Mouse (Mus musculus): ENCODE data around the gene Adarb2. TPM values are rescaled to one million over a fixed set of nuclear protein-coding genes. Genes with fewer than 3 reads are reported as not detected.

The Adarb2 gene
- polyA plus RNA-seq, 1 experiment from 2014 or later: 0.35 TPM

DNA sequence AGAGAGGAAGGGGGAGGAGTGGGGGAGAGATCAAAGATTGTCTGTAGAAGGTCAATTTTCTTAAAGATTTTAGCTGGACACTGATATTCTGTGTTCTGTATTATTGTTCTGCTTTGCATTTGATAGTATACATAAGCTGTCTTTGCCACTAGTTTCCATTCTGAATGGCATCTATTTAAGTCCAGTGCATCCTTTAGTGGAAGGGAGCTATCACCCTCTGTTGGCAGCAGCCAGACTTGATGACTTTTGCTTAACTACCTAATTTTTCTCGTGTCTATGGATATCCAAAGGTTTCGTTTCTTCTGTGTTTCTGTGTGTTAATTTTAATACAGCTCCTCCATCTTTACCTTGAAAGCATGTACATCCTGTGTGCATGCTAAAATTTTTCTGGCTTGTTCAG is 419.6 kb downstream of the Adarb2 start:
- Histone ChIP-seq H3K4me2 (replicated peaks) (no peak overlapping the region), H3K9ac (no peak overlapping the region), H3K27me3 (replicated peaks) (no peaks in the 10 kb centered on the region), H3K4me3 (replicated peaks) (no peak overlapping the region), H3K9me3 (no peaks in the 10 kb centered on the region), H3K4me1 (replicated peaks) (no peaks in the 10 kb centered on the region), H3K36me3 (no peaks in the 10 kb centered on the region), H3K27ac (no peak overlapping the region)
- 89% methylated on average over 2 of the region's 2 CpGs for WGBS
- no peak for ATAC-seq

DNA sequence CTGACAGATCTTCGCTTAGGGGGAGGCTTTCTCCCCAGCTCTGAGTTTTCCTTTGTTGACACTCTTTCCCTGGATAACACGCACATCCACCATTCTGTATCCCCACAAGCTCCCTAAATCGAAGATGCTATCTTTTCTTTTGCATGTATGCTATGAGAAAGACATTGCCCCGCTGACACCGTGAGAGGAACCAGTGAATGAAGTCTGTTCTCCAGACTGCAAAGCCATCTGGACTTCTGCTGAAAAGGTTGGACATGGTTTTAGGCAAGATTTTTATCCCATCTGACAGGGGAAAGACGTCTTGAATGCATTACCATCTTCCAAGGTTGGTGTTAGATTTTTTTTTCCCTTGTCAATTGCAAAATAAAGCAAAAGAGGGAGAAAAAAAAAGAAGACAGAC is 426.9 kb downstream of the Adarb2 start:
- H3K4me1 ChIP-seq (replicated peaks): no peaks in the 10 kb centered on the region
- ATAC-seq: no peak
- H3K9ac ChIP-seq: no peak overlapping the region
- WGBS: 86% methylated on average over 6 of the region's 6 CpGs
- no peaks in the 10 kb centered on the region for H3K9me3 ChIP-seq
- H3K4me3 ChIP-seq (replicated peaks): no peak overlapping the region
- no peak overlapping the region for H3K27ac ChIP-seq
- H3K27me3 ChIP-seq (replicated peaks): no peaks in the 10 kb centered on the region
- H3K36me3 ChIP-seq: no peaks in the 10 kb centered on the region
- no peak overlapping the region for H3K4me2 ChIP-seq (replicated peaks)

DNA sequence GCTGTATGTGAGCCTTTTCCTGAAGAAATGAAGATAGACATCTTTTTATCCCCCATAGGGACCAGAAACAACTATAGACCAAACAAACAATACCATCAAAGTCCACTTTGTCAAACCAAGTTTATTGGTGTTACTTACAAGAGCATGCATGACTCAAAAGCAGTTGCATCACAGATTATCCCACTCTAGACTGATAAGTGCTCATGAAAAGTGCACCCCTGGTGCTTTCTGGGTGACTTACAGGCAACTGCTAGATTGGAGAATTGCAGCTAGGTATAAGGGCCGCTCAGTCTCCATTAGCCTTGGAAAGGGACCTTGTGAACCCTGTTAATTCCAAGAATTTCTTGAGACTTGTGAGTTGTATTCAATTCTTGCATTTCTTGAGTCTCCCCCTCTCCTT is 429.0 kb downstream of the Adarb2 start:
- no peaks in the 10 kb centered on the region for H3K4me1 ChIP-seq (replicated peaks)
- no peak overlapping the region for H3K27ac ChIP-seq
- H3K9me3 ChIP-seq: no peaks in the 10 kb centered on the region
- no peak overlapping the region for H3K9ac ChIP-seq
- ATAC-seq: no peak
- 89% methylated on average over 1 of the region's 1 CpGs for WGBS
- H3K4me2 ChIP-seq (replicated peaks): no peak overlapping the region
- no peaks in the 10 kb centered on the region for H3K27me3 ChIP-seq (replicated peaks)
- H3K36me3 ChIP-seq: no peaks in the 10 kb centered on the region
- H3K4me3 ChIP-seq (replicated peaks): no peak overlapping the region

DNA sequence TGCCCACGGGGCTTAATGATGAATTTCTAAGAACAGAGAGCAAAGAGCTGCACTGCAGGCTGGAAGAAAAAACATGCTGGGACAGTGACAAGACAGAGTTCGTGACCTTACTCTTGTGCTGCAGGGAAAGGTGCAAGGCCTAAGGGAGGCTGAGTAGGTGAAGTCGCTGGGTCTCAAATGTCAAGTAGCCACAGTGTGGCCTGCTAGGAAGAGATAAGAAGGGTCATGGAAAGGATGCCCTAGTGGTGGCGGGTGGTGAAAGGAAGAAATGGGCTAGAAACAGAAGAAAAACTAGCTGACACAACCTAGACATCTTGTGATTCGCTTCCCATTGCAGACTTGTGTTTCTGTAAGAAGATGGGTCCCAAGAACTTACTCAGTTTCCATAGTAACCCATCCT is 429.4 kb downstream of the Adarb2 start:
- Histone ChIP-seq H3K4me3 (replicated peaks) (no peak overlapping the region), H3K4me2 (replicated peaks) (no peak overlapping the region), H3K36me3 (no peaks in the 10 kb centered on the region), H3K9me3 (no peaks in the 10 kb centered on the region), H3K9ac (no peak overlapping the region), H3K27me3 (replicated peaks) (no peaks in the 10 kb centered on the region), H3K27ac (no peak overlapping the region), H3K4me1 (replicated peaks) (no peaks in the 10 kb centered on the region)
- 73% methylated on average over 5 of the region's 5 CpGs for WGBS
- no peak for ATAC-seq

DNA sequence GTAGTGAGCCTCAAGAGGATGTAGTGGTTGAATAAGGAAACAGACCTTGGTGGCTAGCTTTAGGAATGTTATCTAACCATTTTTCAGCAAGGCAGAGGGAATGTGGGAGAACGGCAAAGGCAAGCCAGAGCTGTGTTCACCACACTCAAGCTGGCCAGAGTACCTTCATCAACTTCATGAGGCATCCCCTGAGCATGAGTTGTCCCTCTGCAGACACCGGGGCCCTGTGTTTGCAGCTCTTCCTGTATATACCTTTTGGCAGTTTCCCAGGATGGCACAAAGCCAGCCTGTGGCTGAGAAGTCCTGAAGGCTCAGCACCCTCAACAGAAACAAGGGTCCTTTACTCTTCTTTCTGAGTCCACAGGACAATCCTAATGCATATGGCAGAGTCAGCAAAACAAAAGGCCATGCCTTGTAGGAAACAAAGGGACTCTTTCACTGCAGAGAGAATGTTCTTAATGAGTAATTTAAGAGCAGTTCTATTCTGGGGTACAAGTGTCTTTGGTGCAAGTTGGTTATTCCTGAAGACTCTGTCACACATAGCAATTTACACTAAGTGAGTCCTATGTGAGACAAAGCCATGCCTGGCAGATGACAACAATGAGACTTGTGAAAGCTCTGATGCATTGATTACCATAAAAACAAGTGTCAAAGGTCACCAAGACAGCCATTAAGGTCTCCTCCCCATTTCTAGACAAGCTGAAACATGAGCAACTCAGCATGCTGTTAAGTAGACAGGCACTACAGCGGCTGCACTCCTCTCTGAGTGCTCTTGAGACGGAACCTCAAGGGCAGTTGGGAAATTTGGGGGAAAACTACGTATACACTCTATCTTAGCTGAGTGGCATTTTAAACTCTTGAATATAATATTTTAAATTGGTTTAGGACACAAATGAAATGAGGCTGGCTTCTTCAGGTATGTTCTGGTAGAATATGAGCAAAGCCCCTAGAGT is 431.0 kb downstream of the Adarb2 start:
- Histone ChIP-seq H3K27ac (no peak overlapping the region), H3K9ac (no peak overlapping the region), H3K27me3 (replicated peaks) (no peaks in the 10 kb centered on the region), H3K36me3 (no peaks in the 10 kb centered on the region), H3K9me3 (no peaks in the 10 kb centered on the region), H3K4me3 (replicated peaks) (no peak overlapping the region), H3K4me2 (replicated peaks) (no peak overlapping the region), H3K4me1 (replicated peaks) (no peaks in the 10 kb centered on the region)
- ATAC-seq: no peak
- WGBS: 73% methylated on average over 5 of the region's 5 CpGs

DNA sequence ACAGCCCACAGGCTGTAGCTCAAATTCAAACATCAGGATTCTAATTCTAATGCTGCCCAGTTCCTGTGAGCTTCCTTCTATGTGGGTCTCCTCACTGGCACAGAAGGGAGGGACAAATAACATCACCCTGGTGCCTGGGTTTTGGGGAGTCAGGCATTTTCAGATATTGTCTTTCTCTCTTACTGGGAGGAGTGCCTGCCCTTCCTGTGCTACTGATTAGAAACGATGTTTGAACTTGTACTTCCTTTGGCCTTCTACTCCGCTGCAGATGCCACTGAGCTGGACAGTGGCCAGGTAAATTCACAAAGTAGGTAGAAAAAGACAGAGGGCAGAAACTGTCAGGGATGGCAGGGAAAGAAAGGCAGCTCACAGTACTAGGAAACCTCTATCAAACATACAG is 439.4 kb downstream of the Adarb2 start:
- WGBS: 58% methylated on average over 2 of the region's 2 CpGs
- no peak overlapping the region for H3K27ac ChIP-seq
- no peak overlapping the region for H3K4me3 ChIP-seq (replicated peaks)
- H3K27me3 ChIP-seq (replicated peaks): no peaks in the 10 kb centered on the region
- H3K9me3 ChIP-seq: no peaks in the 10 kb centered on the region
- no peak overlapping the region for H3K9ac ChIP-seq
- ATAC-seq: no peak
- H3K4me1 ChIP-seq (replicated peaks): no peaks in the 10 kb centered on the region
- H3K36me3 ChIP-seq: no peaks in the 10 kb centered on the region
- no peak overlapping the region for H3K4me2 ChIP-seq (replicated peaks)

DNA sequence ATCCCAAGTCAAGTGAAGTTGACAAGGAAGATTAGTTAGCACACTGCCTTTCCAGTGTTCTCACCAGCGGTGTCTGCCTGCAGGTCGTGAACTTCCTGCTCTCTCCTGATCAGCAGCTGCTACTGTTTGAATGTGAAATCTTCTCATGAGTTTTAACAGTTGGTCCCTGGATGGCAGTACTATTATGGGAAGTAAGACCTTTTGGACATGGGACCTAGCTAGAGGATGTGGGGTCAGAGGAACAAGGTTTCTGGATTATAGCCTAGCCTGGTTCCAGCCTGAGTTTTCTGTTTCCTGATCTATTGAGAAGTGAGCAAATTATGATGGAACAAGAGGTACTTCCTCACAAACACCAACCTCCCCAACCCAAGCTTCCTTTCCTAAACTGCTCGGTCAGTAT is 441.3 kb downstream of the Adarb2 start:
- no peak overlapping the region for H3K4me3 ChIP-seq (replicated peaks)
- H3K4me2 ChIP-seq (replicated peaks): no peak overlapping the region
- H3K27me3 ChIP-seq (replicated peaks): no peaks in the 10 kb centered on the region
- 62% methylated on average over 3 of the region's 3 CpGs for WGBS
- H3K36me3 ChIP-seq: no peaks in the 10 kb centered on the region
- H3K9me3 ChIP-seq: no peaks in the 10 kb centered on the region
- no peaks in the 10 kb centered on the region for H3K4me1 ChIP-seq (replicated peaks)
- H3K27ac ChIP-seq: no peak overlapping the region
- ATAC-seq: no peak
- H3K9ac ChIP-seq: no peak overlapping the region

DNA sequence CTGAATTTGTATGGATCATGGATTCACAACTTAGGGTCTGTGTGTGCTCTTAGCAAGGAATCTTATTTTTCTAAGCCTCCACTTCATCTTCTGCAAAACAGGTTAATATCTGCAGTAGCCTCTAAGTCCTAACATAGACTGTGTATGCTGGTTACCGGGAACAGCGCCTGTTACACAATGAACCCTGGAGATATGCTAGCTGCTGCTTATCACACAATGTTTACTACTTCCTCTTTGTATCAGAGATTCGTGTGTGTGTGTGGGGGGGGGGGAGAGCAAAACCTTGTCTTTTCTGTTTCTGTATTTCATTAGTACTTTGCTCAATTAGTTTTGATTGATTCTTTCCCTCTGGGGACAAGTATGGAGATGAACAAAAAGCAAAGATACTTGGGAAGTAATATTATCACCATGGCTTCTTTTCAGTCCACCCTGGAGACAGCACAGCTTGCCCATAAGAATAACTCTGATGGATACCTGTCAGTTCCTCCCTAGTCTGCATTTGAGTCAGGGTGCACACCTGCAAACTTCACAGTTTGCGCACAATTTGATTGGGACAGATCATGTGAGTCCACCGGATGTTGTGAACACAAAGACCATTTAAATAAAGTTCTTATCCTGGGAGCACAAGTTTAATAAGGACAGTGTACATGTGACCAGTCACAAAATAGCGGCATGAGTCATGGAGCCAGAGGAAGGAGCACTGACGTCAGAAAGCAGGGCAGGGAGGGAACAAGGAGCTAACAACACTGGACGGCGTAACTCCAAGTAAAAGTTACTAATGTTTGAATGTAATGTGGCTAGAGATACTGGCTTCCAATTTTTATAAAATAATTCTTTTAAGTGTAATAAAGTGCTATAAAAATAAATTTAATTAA is 442.4 kb downstream of the Adarb2 start:
- peak; percentile 47; the same call in 1 of the 2 replicates for ATAC-seq

DNA sequence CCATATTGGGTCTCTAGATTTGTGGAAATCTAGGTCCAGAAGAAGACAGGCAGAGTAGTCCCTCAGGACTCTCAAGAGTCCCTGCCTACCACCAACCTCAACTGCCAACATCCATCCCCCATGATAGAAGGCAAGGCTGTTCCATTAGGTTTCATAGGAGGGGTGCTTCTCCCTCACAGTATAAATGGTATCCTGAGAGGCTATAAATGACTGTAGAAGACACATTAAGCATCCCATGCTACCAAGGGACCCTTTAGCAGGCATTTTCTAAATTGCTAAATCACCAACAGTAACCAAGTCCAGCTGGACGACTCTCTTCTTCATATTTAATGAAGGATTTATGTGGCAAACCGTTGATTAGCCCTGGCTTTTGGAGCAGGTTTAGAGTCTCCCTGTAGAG is 446.6 kb downstream of the Adarb2 start:
- 66% methylated on average over 2 of the region's 2 CpGs for WGBS

More for the DNA sequence above, 442.4 kb downstream of the Adarb2 start:
- Histone ChIP-seq H3K9ac (no peak overlapping the region), H3K36me3 (no peaks in the 10 kb centered on the region), H3K9me3 (no peaks in the 10 kb centered on the region), H3K4me3 (replicated peaks) (no peak overlapping the region), H3K27ac (no peak overlapping the region), H3K4me1 (replicated peaks) (no peaks in the 10 kb centered on the region), H3K27me3 (replicated peaks) (no peaks in the 10 kb centered on the region), H3K4me2 (replicated peaks) (no peak overlapping the region)
- 71% methylated on average over 9 of the region's 9 CpGs for WGBS

DNA sequence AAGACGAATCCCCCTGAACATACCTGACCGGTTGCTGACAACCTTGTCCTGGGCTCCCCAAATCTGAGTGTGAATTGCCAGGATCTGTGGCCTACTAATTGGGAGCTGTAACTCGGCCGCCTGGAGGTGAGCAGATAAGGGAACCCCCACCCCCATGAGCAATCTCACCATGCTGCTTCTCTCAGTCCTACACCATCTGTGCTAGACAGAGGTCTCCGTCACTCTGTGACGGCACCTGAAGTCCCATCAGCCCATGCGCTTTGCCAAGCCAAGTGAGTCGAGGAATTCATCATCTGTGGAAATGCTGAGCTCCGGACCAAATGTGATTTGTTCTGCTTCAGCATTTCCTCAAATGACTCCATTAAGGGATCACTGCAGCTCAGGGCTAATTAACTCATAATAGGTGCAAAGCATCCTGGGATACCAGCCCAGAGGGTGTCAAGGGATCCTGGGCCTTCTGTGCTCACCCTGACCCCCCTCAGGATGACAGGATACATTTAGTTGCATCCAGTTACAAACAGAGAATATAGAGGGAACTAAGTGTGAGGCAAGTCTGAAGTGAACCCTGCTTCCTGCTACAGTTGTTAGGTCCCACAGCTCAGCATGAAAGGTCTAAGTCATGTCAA is 462.1 kb downstream of the Adarb2 start:
- Histone ChIP-seq H3K36me3 (no peaks in the 10 kb centered on the region), H3K27ac (no peak overlapping the region), H3K4me2 (replicated peaks) (no peak overlapping the region), H3K4me1 (replicated peaks) (no peaks in the 10 kb centered on the region), H3K9ac (no peak overlapping the region), H3K9me3 (no peaks in the 10 kb centered on the region), H3K27me3 (replicated peaks) (no peaks in the 10 kb centered on the region), H3K4me3 (replicated peaks) (no peak overlapping the region)
- WGBS: 93% methylated on average over 9 of the region's 9 CpGs
- ATAC-seq: no peak

More for the DNA sequence above, 446.6 kb downstream of the Adarb2 start:
- Histone ChIP-seq H3K9me3 (no peaks in the 10 kb centered on the region), H3K36me3 (no peaks in the 10 kb centered on the region), H3K4me2 (replicated peaks) (no peak overlapping the region), H3K9ac (no peak overlapping the region), H3K27ac (no peak overlapping the region), H3K4me1 (replicated peaks) (no peaks in the 10 kb centered on the region), H3K4me3 (replicated peaks) (no peak overlapping the region), H3K27me3 (replicated peaks) (no peaks in the 10 kb centered on the region)
- no peak for ATAC-seq

DNA sequence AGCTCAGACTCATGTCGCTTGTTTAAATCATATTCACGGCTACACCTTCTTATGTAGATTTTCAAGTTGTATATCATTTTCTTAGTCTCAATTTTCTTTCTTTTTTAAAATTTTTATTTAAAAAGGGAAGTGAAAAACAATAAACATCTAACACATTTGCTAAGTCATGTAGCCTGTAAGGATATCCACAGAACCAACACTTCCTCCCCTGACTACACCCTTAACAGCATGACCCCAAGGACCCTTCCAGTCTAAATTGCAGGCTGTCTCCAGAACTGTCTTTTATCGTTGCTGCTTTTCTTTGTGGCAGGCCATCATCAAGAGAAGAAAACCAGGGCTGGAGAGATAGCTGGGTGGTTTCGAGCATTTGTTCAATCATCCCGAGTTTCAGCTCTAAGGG is 474.5 kb downstream of the Adarb2 start:
- no peak overlapping the region for H3K27ac ChIP-seq
- no peak overlapping the region for H3K9ac ChIP-seq
- no peak overlapping the region for H3K4me3 ChIP-seq (replicated peaks)
- H3K4me1 ChIP-seq (replicated peaks): no peaks in the 10 kb centered on the region
- no peak for ATAC-seq
- no peak overlapping the region for H3K4me2 ChIP-seq (replicated peaks)
- H3K27me3 ChIP-seq (replicated peaks): no peaks in the 10 kb centered on the region
- H3K9me3 ChIP-seq: no peaks in the 10 kb centered on the region
- no peaks in the 10 kb centered on the region for H3K36me3 ChIP-seq
- WGBS: 58% methylated on average over 5 of the region's 5 CpGs

DNA sequence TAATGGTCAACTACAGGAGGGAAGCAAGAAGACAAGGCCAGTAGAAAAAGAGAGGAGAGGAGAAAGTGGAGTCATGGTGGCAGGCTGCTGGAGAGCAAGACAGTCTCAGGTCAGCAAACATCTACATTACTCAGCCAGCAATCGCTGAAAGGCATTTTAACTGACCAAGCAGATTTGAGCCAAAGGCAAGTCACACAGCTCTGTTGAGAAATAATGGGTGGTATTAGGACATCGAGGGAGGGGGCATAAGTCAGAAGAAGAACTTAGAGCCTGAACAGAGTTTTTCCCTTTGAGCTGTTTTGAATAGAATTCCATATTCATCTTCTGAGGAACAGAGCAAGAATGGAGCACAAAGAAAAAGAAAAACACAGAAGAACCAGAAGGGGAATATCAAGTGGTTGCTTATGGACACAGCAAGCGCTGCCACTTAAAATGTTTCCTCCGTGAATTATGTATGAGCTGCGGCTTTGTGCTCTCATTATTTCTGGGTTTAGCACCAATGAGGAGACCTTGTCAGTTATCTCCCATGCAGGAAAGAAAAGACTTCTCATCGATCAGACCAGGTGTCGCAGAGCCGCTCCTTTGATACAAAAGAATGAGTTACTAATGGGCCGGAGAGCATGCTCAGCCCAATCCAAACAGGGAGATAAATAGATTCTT is 477.9 kb downstream of the Adarb2 start:
- WGBS: 81% methylated on average over 9 of the region's 9 CpGs
- Histone ChIP-seq H3K9me3 (no peaks in the 10 kb centered on the region), H3K4me3 (replicated peaks) (no peak overlapping the region), H3K36me3 (no peaks in the 10 kb centered on the region), H3K27me3 (replicated peaks) (no peaks in the 10 kb centered on the region), H3K27ac (no peak overlapping the region), H3K9ac (no peak overlapping the region), H3K4me1 (replicated peaks) (no peaks in the 10 kb centered on the region), H3K4me2 (replicated peaks) (no peak overlapping the region)
- no peak for ATAC-seq

Measured in intestine, embryonic 15.5 days (tissue).